Mouse (Mus musculus): ENCODE data around the gene Fpr2. TPM values are rescaled to one million over a fixed set of nuclear protein-coding genes. Genes with fewer than 3 reads are reported as not detected.

The Fpr2 gene
- polyA plus RNA-seq (2017; shearing (Covaris generic)) = not detected

DNA sequence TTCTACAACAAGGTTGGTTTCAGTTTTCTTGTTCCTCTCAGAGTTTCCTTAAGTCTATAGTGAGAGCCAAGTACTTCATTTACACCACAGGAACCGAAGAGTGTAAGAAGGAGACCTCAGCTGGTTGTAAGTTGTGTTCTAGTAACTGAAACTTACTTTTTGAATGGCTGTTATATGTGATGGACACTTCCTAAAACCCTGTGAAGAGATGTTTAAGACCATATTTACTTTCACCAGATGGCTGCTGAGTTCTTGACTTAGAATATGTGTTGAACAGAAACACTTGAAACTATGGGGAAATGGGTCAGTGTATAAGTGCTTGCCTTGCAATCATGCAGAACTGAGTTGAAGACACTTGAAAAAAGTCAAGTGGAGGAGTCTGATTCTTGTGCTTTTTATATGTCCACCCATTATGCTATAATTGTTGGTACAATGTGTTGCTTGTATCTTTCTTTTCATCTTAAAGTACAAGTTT, at the start of gene Fpr2, which contains the start of gene Fpr3:
Fpr2 (plus strand) TSS at position 51 of the 475 bp plus-strand sequence.
Fpr3 (plus strand) TSS at position 79 of the 475 bp plus-strand sequence.

DNA sequence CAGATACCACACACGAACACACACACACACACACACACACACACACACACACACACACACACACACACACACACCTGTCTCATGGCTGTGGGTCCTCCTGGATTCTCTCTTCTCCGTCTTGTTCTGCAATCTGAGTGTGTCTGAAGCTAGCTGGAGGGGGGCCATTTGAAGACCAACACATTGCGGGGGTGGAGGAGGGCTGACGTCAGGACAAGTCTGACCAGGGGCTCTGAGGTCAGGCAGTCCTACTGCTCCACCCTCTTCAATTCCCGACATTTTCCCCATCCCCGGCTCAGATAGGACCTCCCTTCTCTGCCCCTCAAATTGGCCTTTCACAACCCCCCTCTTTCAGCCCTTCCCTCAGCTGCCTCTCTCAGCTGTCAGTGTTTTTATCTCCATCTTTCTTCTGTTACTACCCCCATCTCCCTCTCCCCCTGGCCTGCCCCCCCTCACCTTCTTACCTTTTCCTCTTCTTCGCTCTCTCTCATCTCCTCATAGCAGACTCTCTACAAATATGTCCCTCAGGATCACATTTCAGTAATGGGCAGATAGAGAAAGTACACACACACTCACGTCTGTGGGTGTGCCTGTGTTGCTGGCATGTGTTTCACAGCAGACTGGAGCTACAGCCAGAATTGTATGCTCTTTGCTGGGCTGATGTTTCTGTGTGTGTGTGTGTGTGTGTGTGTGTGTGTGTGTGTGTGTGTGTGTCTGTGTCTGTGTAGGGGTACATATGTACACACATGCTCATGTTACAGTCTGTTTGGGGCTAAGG, 32.4 kb upstream of the Fpr2 start, which contains the start of gene Has1:
Has1 (minus strand) TSS at position 142 of the 775 bp plus-strand sequence.

DNA sequence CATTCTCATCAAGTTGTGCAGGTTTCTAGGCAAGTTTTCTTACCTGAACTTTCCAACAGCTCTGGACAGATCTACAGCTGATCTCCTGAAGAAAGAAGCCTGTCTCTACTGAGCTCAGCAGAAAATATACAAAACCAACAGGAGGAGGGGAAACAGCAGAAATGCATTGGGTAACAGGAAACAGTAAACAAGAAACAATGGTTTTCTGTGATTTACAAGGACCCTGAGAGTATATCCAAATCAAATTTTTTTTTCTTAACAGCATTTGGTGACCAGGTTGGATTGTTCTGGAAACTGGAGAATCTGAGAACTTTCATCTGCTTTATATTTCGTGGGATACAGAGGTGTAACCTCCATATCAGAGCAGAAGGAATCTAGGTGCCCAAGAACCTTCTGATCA, 3.8 kb upstream of the Fpr2 start, which contains the start of gene Fpr1:
Fpr1 (minus strand) TSS at position 101 of the 400 bp plus-strand sequence.

Other genes with a start within 250 kb of the Fpr2 start
- gene Vmn2r90, start 184.1 kb upstream of the Fpr2 start, polyA plus RNA-seq (2017; shearing (Covaris generic)) = not detected
- 3.6 TPM for gene Spaca6, start 60.7 kb upstream of the Fpr2 start, polyA plus RNA-seq (2017; shearing (Covaris generic))
- gene Has1, start 32.6 kb upstream of the Fpr2 start, polyA plus RNA-seq (2017; shearing (Covaris generic)) = not detected
- gene Fpr1, start 3.9 kb upstream of the Fpr2 start, polyA plus RNA-seq (2017; shearing (Covaris generic)) = 0.48 TPM
- gene Fpr3, start within 50 bp of the Fpr2 start, polyA plus RNA-seq (2017; shearing (Covaris generic)) = not detected
- gene Fpr-rs4, start 133.9 kb downstream of the Fpr2 start, polyA plus RNA-seq (2017; shearing (Covaris generic)) = not detected
- gene Vmn2r124, start 161.6 kb downstream of the Fpr2 start, polyA plus RNA-seq (2017; shearing (Covaris generic)) = not detected
- not detected for gene Vmn2r91, start 197.2 kb downstream of the Fpr2 start, polyA plus RNA-seq (2017; shearing (Covaris generic))

Measured in CD4-positive, CD25-positive, alpha-beta regulatory T cell, adult 9 weeks (primary cell).